Mouse (Mus musculus) heart, embryonic 11.5 days (tissue): ENCODE data around the gene Gclm. TPM values are rescaled to one million over a fixed set of nuclear protein-coding genes. Genes with fewer than 3 reads are reported as not detected.

Experiments
- ATAC-seq: fragments of 200-750 bp; cut with Nextera tagmentation; replicated peaks from 2 replicates; pipeline ENCODE4 v1.8.0; 2017; ENCODE audit warnings: moderate library complexity; ENCODE audit not compliant: insufficient number of reproducible peaks, low FRiP score, low TSS enrichment
- H3K27ac ChIP-seq: fragments of 300-500 bp; sonication (generic); 2 replicates; pipeline ENCODE4 v1.5.1; 2014; ENCODE audit warnings: mild to moderate bottlenecking, low read depth, low read length
- H3K27me3 ChIP-seq: fragments of 300-500 bp; sonication (generic); 2 replicates; pipeline ENCODE4 v1.6.1; 2014; ENCODE audit warnings: mild to moderate bottlenecking, low read length, mixed read lengths; ENCODE audit not compliant: control insufficient read depth, insufficient read depth
- H3K36me3 ChIP-seq: fragments of 300-500 bp; sonication (generic); 2 replicates; pipeline ENCODE4 v1.6.1; 2014; ENCODE audit warnings: mild to moderate bottlenecking, low read length, moderate library complexity, mixed read lengths; ENCODE audit not compliant: control insufficient read depth, insufficient read depth
- H3K4me1 ChIP-seq: fragments of 300-500 bp; sonication (generic); 2 replicates; pipeline ENCODE4 v1.6.1; 2014; ENCODE audit warnings: low read length; ENCODE audit not compliant: control insufficient read depth, insufficient read depth
- H3K4me2 ChIP-seq: fragments of 300-500 bp; sonication (generic); 2 replicates; pipeline ENCODE4 v1.6.1; 2014; ENCODE audit warnings: mild to moderate bottlenecking, moderate library complexity
- H3K4me3 ChIP-seq: fragments of 300-500 bp; sonication (generic); 2 replicates; pipeline ENCODE4 v1.5.1; 2014; ENCODE audit warnings: low read depth, low read length
- H3K9ac ChIP-seq: fragments of 300-500 bp; sonication (generic); 2 replicates; pipeline ENCODE4 v1.6.1; 2014; ENCODE audit warnings: mild to moderate bottlenecking, low read depth, low read length, moderate library complexity
- H3K9me3 ChIP-seq: fragments of 300-500 bp; sonication (generic); replicated peaks from 2 replicates; pipeline ENCODE4 v1.6.1; 2016; ENCODE audit warnings: low read length; ENCODE audit not compliant: control insufficient read depth
- WGBS: fragments of 180-500 bp; shearing (Covaris S2); extraction: QIAGEN DNeasy Blood & Tissue Kit; methylation state at CpG from one replicate; pipeline ENCODE4 v1.1.7; 2014; ENCODE audit not compliant: insufficient replicate concordance; 5-methylcytosine and 5-hydroxymethylcytosine counted together
- microRNA counts: library from miRNA; unstranded; fragments of <30 nt; microRNA quantifications from one replicate; lab custom pipeline; 2015
- microRNA-seq: library from miRNA; unstranded; fragments of <30 nt; microRNA quantifications from one replicate; pipeline ENCODE4, GENCODE M21; 2016; ENCODE audit warnings: borderline number of aligned reads
- polyA plus RNA-seq: library from polyadenylated mRNA; unstranded; fragments of >200 nt; fragmentation: Nextera tagmentation; extraction: Ambion mirVana; gene quantifications from 2 replicates; pipeline ENCODE4 v1.2.1, GENCODE M21; 2014

Gclm gene
- polyA plus RNA-seq, 1 experiment from 2014 or later: 112 TPM

DNA sequence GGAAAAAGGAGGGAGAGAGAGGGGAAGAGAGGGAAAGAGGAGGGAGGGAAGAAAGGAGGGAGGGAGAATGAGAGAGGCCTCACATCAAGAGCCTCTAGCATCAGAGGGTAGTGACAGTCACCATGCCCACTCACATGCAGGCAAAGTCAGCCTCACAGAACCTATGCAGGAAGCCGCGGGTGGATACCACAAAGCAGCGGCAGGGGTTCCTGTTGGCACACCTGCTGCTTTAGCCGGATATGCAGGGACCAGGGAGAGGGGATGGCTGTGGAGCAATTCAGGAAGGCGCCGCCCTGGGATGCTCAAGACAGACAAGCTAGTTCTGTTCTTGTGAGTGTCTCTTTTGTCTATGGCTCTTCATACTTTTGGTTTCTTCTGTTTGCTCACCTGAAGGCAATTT, 63.6 kb downstream of the Gclm start:
- Histone ChIP-seq H3K9me3 (no peaks in the 10 kb centered on the region), H3K4me2 (no peak overlapping the region)
- WGBS: 38% methylated on average over 6 of the region's 6 CpGs

DNA sequence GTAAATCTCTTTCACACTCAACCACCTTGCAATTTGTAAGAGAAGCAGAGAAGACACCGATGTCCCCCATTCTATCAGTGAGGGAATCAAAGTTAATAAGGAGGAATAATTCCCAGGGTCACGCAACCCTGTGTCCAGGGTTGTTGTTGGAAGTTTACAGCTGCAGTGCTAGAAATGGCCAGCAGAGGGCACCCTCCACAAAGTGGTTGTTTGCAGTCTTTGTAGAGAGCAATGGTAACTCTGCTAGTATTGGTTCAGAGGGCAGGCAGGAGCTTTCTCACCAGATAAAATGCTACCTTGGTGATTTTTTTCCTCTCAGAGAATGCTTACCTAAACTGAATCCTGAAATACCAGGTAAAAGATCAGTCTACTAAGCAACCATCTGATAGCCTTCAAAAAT, 66.7 kb downstream of the Gclm start:
- ATAC-seq: no peak
- Histone ChIP-seq H3K4me2 (no peak overlapping the region), H3K4me3 (no peak overlapping the region), H3K27ac (no peak overlapping the region), H3K36me3 (no peaks in the 10 kb centered on the region), H3K9me3 (no peaks in the 10 kb centered on the region), H3K9ac (no peak overlapping the region), H3K4me1 (peaks cover 10% of the 10 kb centered on the region), H3K27me3 (peaks cover 30% of the 10 kb centered on the region)
- 27% methylated on average over 2 of the region's 2 CpGs for WGBS

More for the DNA sequence above, 63.6 kb downstream of the Gclm start:
- Histone ChIP-seq H3K9ac (no peak overlapping the region), H3K4me3 (no peak overlapping the region), H3K36me3 (no peaks in the 10 kb centered on the region), H3K27ac (no peak overlapping the region), H3K27me3 (peaks cover 22% of the 10 kb centered on the region), H3K4me1 (peaks cover 1% of the 10 kb centered on the region; the same call in 1 of the 2 replicates)
- no peak for ATAC-seq

DNA sequence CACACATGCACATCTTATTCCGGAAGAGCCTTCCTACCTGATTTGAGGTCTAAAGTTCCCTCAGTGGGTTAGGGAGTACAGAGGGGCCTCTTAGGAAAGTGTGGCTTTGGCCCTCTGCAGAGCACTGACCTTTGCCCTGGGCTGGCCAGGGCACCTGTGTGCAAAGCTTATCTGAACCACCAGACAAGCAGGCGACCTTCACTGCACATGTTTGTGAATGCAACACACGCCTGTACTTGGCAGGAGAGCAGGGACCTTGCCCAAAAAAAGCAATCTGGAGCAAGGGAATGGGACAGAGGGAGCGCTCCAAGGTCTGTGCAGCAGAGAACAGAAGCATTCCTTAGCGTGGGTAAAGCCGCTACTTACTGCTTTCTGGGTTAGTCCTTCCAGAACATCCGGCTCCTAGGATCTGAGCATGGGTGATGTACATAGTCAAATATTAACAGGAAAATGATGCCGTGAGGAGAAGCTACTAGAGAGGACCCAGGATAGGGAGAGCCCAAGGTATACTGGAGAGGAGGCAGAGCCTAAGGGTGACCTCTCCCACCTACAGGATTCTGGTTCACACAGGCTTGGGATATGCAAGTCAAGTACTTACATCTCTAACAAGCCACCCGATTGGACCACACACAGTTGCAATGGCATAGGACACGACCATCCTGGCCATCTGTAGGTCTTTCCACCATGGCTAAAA, 67.7 kb downstream of the Gclm start:
- Histone ChIP-seq H3K9ac (no peak overlapping the region), H3K27ac (no peak overlapping the region), H3K4me3 (no peak overlapping the region), H3K27me3 (peaks cover 34% of the 10 kb centered on the region), H3K4me1 (peaks cover 10% of the 10 kb centered on the region), H3K9me3 (no peaks in the 10 kb centered on the region), H3K36me3 (no peaks in the 10 kb centered on the region), H3K4me2 (no peak overlapping the region)
- WGBS: 62% methylated on average over 10 of the region's 10 CpGs
- ATAC-seq: no peak

DNA sequence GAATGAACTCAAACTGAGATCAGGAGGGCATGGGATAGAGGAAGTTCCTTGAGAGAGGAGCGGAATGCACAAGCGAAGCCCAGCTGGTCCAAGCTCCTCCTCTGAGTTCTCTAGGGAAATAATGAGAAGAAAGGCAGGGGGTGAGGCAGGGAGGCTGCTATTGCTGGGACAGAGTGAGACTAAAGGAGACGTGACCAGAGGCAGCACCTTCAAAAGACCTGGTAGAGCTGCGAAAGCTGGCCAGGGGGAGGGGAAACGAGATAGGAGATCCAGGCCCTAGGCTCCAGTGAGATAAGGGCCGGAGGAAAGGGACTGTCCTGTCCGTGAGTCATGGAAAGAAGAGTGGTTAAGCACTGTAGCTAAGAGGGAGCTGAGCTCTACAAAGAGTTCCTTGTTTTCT, 68.6 kb downstream of the Gclm start:
- Histone ChIP-seq H3K4me1 (peaks cover 10% of the 10 kb centered on the region), H3K9ac (no peak overlapping the region), H3K27ac (no peak overlapping the region), H3K27me3 (peaks cover 34% of the 10 kb centered on the region), H3K4me2 (no peak overlapping the region), H3K36me3 (no peaks in the 10 kb centered on the region), H3K4me3 (no peak overlapping the region), H3K9me3 (no peaks in the 10 kb centered on the region)
- WGBS: 9% methylated on average over 7 of the region's 7 CpGs
- peak; percentile 31; the same call in 1 of the 2 replicates for ATAC-seq

DNA sequence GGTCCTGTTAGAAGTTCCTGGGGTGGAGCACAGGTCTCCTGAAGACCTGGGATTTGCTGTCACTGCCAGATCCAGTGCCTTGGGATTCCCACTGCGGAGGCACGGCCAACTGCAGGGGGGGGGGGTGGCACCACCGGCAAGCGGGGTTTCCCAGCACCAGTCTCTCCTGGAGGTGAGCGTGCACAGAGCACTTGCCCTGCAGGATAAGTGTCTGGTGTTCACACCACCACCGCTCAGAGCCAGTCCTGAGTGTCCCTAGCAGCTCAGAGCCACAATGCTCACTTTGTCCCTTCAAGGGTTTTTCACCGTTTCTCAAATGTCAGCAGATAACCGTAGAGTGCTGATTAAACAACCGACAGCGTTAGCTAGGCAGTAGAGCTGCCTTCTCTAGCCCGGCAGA, 71.3 kb downstream of the Gclm start:
- ATAC-seq: no peak
- peaks cover 10% of the 10 kb centered on the region for H3K4me1 ChIP-seq
- H3K4me2 ChIP-seq: peak overlapping the region; percentile 33
- no peak overlapping the region for H3K9ac ChIP-seq
- 10% methylated on average over 11 of the region's 11 CpGs for WGBS
- H3K9me3 ChIP-seq: no peaks in the 10 kb centered on the region
- no peak overlapping the region for H3K27ac ChIP-seq
- H3K36me3 ChIP-seq: no peaks in the 10 kb centered on the region
- H3K4me3 ChIP-seq: no peak overlapping the region
- H3K27me3 ChIP-seq: peaks cover 51% of the 10 kb centered on the region

DNA sequence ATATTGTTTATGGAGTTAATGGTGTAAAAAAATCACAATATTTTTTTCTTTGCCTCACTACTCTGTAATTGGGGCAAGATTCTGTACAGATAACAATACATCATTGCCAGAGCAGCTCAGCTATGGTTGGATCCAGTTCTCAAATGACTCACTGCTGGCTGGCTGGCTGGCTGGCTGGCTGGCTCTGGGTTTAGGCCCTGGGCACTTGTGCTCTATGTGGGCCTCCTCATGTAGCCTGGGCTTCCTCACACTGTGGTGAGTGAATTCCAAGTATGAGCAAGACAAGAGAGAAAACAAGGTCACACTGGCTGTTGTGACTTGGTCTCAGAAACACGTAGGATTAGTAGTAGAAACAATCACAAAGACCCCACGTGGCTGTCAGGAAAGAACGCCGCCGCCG, 72.0 kb downstream of the Gclm start:
- peaks cover 10% of the 10 kb centered on the region for H3K4me1 ChIP-seq
- WGBS: 81% methylated on average over 6 of the region's 6 CpGs
- no peak for ATAC-seq
- H3K4me2 ChIP-seq: no peak overlapping the region
- H3K4me3 ChIP-seq: no peak overlapping the region
- H3K9me3 ChIP-seq: no peaks in the 10 kb centered on the region
- H3K27me3 ChIP-seq: peaks cover 57% of the 10 kb centered on the region
- no peak overlapping the region for H3K27ac ChIP-seq
- H3K36me3 ChIP-seq: no peaks in the 10 kb centered on the region
- H3K9ac ChIP-seq: no peak overlapping the region

MicroRNAs within 50 kb of the gene (microRNA counts, 519-probe panel; counts per million panel counts)
- microRNA mmu-miR-760 (lab: Ali Mortazavi, UCI): 32.2 counts per million

Small RNAs within 50 kb of the gene (microRNA-seq; reads per million reads assigned to microRNA genes)
- gene Gm22903 (not detected), gene Mir760 (100 reads per million, percentile 63 among the genes with 10 or more reads in this experiment)

Other genes with a start within 250 kb of the Gclm start
- 3.1 and 5.1 TPM in 2 replicates for gene Abca4, start 201.1 kb upstream of the Gclm start, polyA plus RNA-seq
- gene Dnttip2, start 28.8 kb downstream of the Gclm start, polyA plus RNA-seq: 58.7 and 59.9 TPM in 2 replicates
- 6.4 and 8.7 TPM in 2 replicates for gene Bcar3, start 48.6 kb downstream of the Gclm start, polyA plus RNA-seq